Mouse (Mus musculus) lung, adult 2 months (tissue): ENCODE data around the gene Rasal1.

Source experiments
- CTCF ChIP-seq: fragments of 200-500 bp; IDR thresholded peaks from 2 replicates; pipeline ENCODE4 v1.5.1; 2011; ENCODE audit warnings: mild to moderate bottlenecking, low read length, control low read depth; ENCODE audit not compliant: insufficient read depth
- POLR2A ChIP-seq: fragments of 200-500 bp; IDR thresholded peaks from 2 replicates; pipeline ENCODE4 v1.6.1; 2011; ENCODE audit warnings: low read depth, mild to moderate bottlenecking, control low read depth, low read length, borderline replicate concordance; ENCODE audit errors: extremely low read depth

GRCm38 (mm10) chr5:120660816-120661215 is 12.2 kb downstream of the Rasal1 start:
- TF ChIP-seq CTCF = no peak
- no peak for TF ChIP-seq POLR2A
